Mouse (Mus musculus) embryonic facial prominence, embryonic 13.5 days (tissue): ENCODE measurements around the gene Baiap2. TPM values are rescaled to one million over a fixed set of nuclear protein-coding genes. Genes with fewer than 3 reads are reported as not detected.
A peak's percentile ranks its signal among the peaks of the same experiment; 100 is the strongest.

Experiments
- ATAC-seq: fragments of 200-750 bp; cut with Nextera tagmentation; 2 replicates; pipeline ENCODE4 v1.8.0; 2017; ENCODE audit warnings: low read depth; ENCODE audit not compliant: insufficient number of reproducible peaks, insufficient read depth, low FRiP score, low TSS enrichment
- H3K27ac ChIP-seq: fragments of 300-500 bp; sonication (generic); 2 replicates; pipeline ENCODE4 v1.5.1; 2015; ENCODE audit warnings: moderate library complexity, mild to moderate bottlenecking, inconsistent platforms
- H3K27me3 ChIP-seq: fragments of 300-500 bp; sonication (generic); 2 replicates; pipeline ENCODE4 v1.6.1; 2015; ENCODE audit warnings: mild to moderate bottlenecking, inconsistent platforms
- H3K36me3 ChIP-seq: fragments of 300-500 bp; sonication (generic); 2 replicates; pipeline ENCODE4 v1.6.1; 2015; ENCODE audit warnings: mild to moderate bottlenecking, inconsistent platforms
- H3K4me1 ChIP-seq: fragments of 300-500 bp; sonication (generic); 2 replicates; pipeline ENCODE4 v1.6.1; 2015; ENCODE audit warnings: inconsistent platforms
- H3K4me2 ChIP-seq: fragments of 300-500 bp; sonication (generic); 2 replicates; pipeline ENCODE4 v1.6.1; 2015; ENCODE audit warnings: moderate library complexity, mild to moderate bottlenecking, inconsistent platforms
- H3K4me3 ChIP-seq: fragments of 300-500 bp; sonication (generic); 2 replicates; pipeline ENCODE4 v1.5.1; 2015; ENCODE audit warnings: mild to moderate bottlenecking, inconsistent platforms
- H3K9ac ChIP-seq: fragments of 300-500 bp; sonication (generic); 2 replicates; pipeline ENCODE4 v1.6.1; 2015; ENCODE audit warnings: mild to moderate bottlenecking, inconsistent platforms
- H3K9me3 ChIP-seq: fragments of 300-500 bp; sonication (generic); 2 replicates; pipeline ENCODE4 v1.6.1; 2016; ENCODE audit warnings: inconsistent platforms
- WGBS: fragments of 180-500 bp; shearing (Covaris S2); methylation state at CpG from one replicate; pipeline ENCODE4 v1.1.7; 2015; ENCODE audit warnings: mixed read lengths; 5-methylcytosine and 5-hydroxymethylcytosine counted together
- polyA plus RNA-seq: library from polyadenylated mRNA; unstranded; fragments of >200 nt; fragmentation: Nextera tagmentation; extraction: Ambion mirVana; gene quantifications from 2 replicates; pipeline ENCODE4 v1.2.1, GENCODE M21; 2015

The Baiap2 gene
- polyA plus RNA-seq, 1 experiment from 2014 or later, result 20.0 TPM

GRCm38 (mm10) chr11:119948305-119948704 lies 5.7 kb downstream of the Baiap2 start:
- no peaks in the 10 kb centered on the region for H3K36me3 ChIP-seq
- ATAC-seq, result no peak
- 47% methylated on average over 4 of the region's 4 CpGs for WGBS
- H3K4me2 ChIP-seq, result no peak overlapping the region
- no peak overlapping the region for H3K9ac ChIP-seq
- no peak overlapping the region for H3K4me3 ChIP-seq
- H3K9me3 ChIP-seq, result no peaks in the 10 kb centered on the region
- peaks cover 48% of the 10 kb centered on the region for H3K4me1 ChIP-seq
- no peak overlapping the region for H3K27ac ChIP-seq
- H3K27me3 ChIP-seq, result no peaks in the 10 kb centered on the region

- no peak for ATAC-seq
- H3K4me3 ChIP-seq, result no peak overlapping the region
- peaks cover 45% of the 10 kb centered on the region for H3K4me1 ChIP-seq
- WGBS, result 84% methylated on average over 2 of the region's 2 CpGs
- H3K9me3 ChIP-seq, result no peaks in the 10 kb centered on the region
- H3K9ac ChIP-seq, result no peak overlapping the region
- H3K36me3 ChIP-seq, result no peaks in the 10 kb centered on the region
- no peaks in the 10 kb centered on the region for H3K27me3 ChIP-seq
- H3K27ac ChIP-seq, result no peak overlapping the region
- H3K4me2 ChIP-seq, result no peak overlapping the region
Measured at GRCm38 (mm10) chr11:119948803-119949202, 6.2 kb downstream of the Baiap2 start.

GRCm38 (mm10) chr11:119950535-119950934 lies 8.0 kb downstream of the Baiap2 start:
- Histone ChIP-seq H3K27ac (no peak overlapping the region), H3K9ac (no peak overlapping the region), H3K4me1 (peaks cover 36% of the 10 kb centered on the region), H3K36me3 (no peaks in the 10 kb centered on the region), H3K4me2 (no peak overlapping the region), H3K27me3 (no peaks in the 10 kb centered on the region), H3K9me3 (no peaks in the 10 kb centered on the region), H3K4me3 (no peak overlapping the region)
- WGBS, result 96% methylated on average over 3 of the region's 3 CpGs
- no peak for ATAC-seq

GRCm38 (mm10) chr11:119951326-119951725 lies 8.8 kb downstream of the Baiap2 start:
- peaks cover 43% of the 10 kb centered on the region for H3K4me1 ChIP-seq
- no peak overlapping the region for H3K27ac ChIP-seq
- no peak overlapping the region for H3K9ac ChIP-seq
- no peak overlapping the region for H3K4me2 ChIP-seq
- H3K36me3 ChIP-seq, result no peaks in the 10 kb centered on the region
- no peaks in the 10 kb centered on the region for H3K9me3 ChIP-seq
- 86% methylated on average over 6 of the region's 6 CpGs for WGBS
- no peak overlapping the region for H3K4me3 ChIP-seq
- H3K27me3 ChIP-seq, result no peaks in the 10 kb centered on the region
- no peak for ATAC-seq

GRCm38 (mm10) chr11:119952429-119953224 lies 10.1 kb downstream of the Baiap2 start:
- Histone ChIP-seq H3K9ac (0 out of 2 replicates have a peak overlapping the region, but pooled peaks have one; percentile 21), H3K36me3 (0 out of 2 replicates have a peak, but pooled peaks cover 3% of the 10 kb centered on the region), H3K9me3 (no peaks in the 10 kb centered on the region), H3K4me3 (no peak overlapping the region), H3K4me2 (no peak overlapping the region), H3K27ac (peak overlapping the region; percentile 44; the same call in 1 of the 2 replicates), H3K27me3 (no peaks in the 10 kb centered on the region), H3K4me1 (peaks cover 52% of the 10 kb centered on the region)
- WGBS, result 60% methylated on average over 5 of the region's 5 CpGs
- ATAC-seq, result no peak

- H3K4me2 ChIP-seq, result no peak overlapping the region
- H3K36me3 ChIP-seq, result 0 out of 2 replicates have a peak, but pooled peaks cover 10% of the 10 kb centered on the region
- no peak for ATAC-seq
- peaks cover 42% of the 10 kb centered on the region for H3K4me1 ChIP-seq
- no peaks in the 10 kb centered on the region for H3K27me3 ChIP-seq
- no peak overlapping the region for H3K4me3 ChIP-seq
- H3K27ac ChIP-seq, result no peak overlapping the region
- 69% methylated on average over 4 of the region's 4 CpGs for WGBS
- H3K9me3 ChIP-seq, result no peaks in the 10 kb centered on the region
- no peak overlapping the region for H3K9ac ChIP-seq
Measured at GRCm38 (mm10) chr11:119954233-119954632, 11.7 kb downstream of the Baiap2 start.

GRCm38 (mm10) chr11:119954749-119955337 lies 12.3 kb downstream of the Baiap2 start:
- Histone ChIP-seq H3K27ac (no peak overlapping the region), H3K4me3 (no peak overlapping the region), H3K4me1 (peaks cover 42% of the 10 kb centered on the region), H3K4me2 (no peak overlapping the region), H3K9ac (no peak overlapping the region), H3K9me3 (no peaks in the 10 kb centered on the region), H3K36me3 (0 out of 2 replicates have a peak, but pooled peaks cover 10% of the 10 kb centered on the region), H3K27me3 (no peaks in the 10 kb centered on the region)
- WGBS, result 74% methylated on average over 2 of the region's 2 CpGs
- no peak for ATAC-seq

- H3K4me2 ChIP-seq, result no peak overlapping the region
- H3K27ac ChIP-seq, result no peak overlapping the region
- 34% methylated on average over 3 of the region's 3 CpGs for WGBS
- no peak for ATAC-seq
- H3K4me3 ChIP-seq, result no peak overlapping the region
- H3K9me3 ChIP-seq, result no peaks in the 10 kb centered on the region
- H3K4me1 ChIP-seq, result peaks cover 42% of the 10 kb centered on the region
- 0 out of 2 replicates have a peak, but pooled peaks cover 10% of the 10 kb centered on the region for H3K36me3 ChIP-seq
- H3K9ac ChIP-seq, result no peak overlapping the region
- H3K27me3 ChIP-seq, result no peaks in the 10 kb centered on the region
Measured at GRCm38 (mm10) chr11:119955432-119955831, 12.9 kb downstream of the Baiap2 start.

- 63% methylated on average over 13 of the region's 13 CpGs for WGBS
- ATAC-seq, result no peak
- Histone ChIP-seq H3K27me3 (no peaks in the 10 kb centered on the region), H3K9me3 (no peaks in the 10 kb centered on the region), H3K36me3 (0 out of 2 replicates have a peak, but pooled peaks cover 14% of the 10 kb centered on the region), H3K4me3 (no peak overlapping the region), H3K4me2 (no peak overlapping the region), H3K9ac (peak overlapping the region; percentile 1; the same call in 1 of the 2 replicates), H3K27ac (peak overlapping the region; percentile 34), H3K4me1 (peaks cover 42% of the 10 kb centered on the region)
Measured at GRCm38 (mm10) chr11:119956590-119956989, 14.0 kb downstream of the Baiap2 start.

- H3K4me2 ChIP-seq, result no peak overlapping the region
- no peaks in the 10 kb centered on the region for H3K9me3 ChIP-seq
- ATAC-seq, result no peak
- 0 out of 2 replicates have a peak, but pooled peaks cover 14% of the 10 kb centered on the region for H3K36me3 ChIP-seq
- H3K27me3 ChIP-seq, result no peaks in the 10 kb centered on the region
- H3K4me3 ChIP-seq, result no peak overlapping the region
- no peak overlapping the region for H3K9ac ChIP-seq
- H3K4me1 ChIP-seq, result peaks cover 26% of the 10 kb centered on the region
- WGBS, result 83% methylated on average over 7 of the region's 7 CpGs
- no peak overlapping the region for H3K27ac ChIP-seq
Measured at GRCm38 (mm10) chr11:119958856-119959255, 16.3 kb downstream of the Baiap2 start.

- Histone ChIP-seq H3K4me3 (no peak overlapping the region), H3K36me3 (0 out of 2 replicates have a peak, but pooled peaks cover 14% of the 10 kb centered on the region), H3K9ac (no peak overlapping the region), H3K27me3 (no peaks in the 10 kb centered on the region), H3K4me2 (no peak overlapping the region), H3K27ac (no peak overlapping the region), H3K4me1 (peaks cover 24% of the 10 kb centered on the region), H3K9me3 (no peaks in the 10 kb centered on the region)
- 77% methylated on average over 4 of the region's 4 CpGs for WGBS
- no peak for ATAC-seq
Measured at GRCm38 (mm10) chr11:119959714-119960113, 17.2 kb downstream of the Baiap2 start.

- Histone ChIP-seq H3K4me1 (peaks cover 16% of the 10 kb centered on the region), H3K9me3 (no peaks in the 10 kb centered on the region), H3K4me3 (no peak overlapping the region), H3K27me3 (no peaks in the 10 kb centered on the region), H3K36me3 (peaks cover 23% of the 10 kb centered on the region; the same call in 1 of the 2 replicates), H3K27ac (no peak overlapping the region), H3K9ac (no peak overlapping the region), H3K4me2 (no peak overlapping the region)
- ATAC-seq, result no peak
- 86% methylated on average over 6 of the region's 6 CpGs for WGBS
Measured at GRCm38 (mm10) chr11:119960671-119961070, 18.1 kb downstream of the Baiap2 start.
